Mouse (Mus musculus): ENCODE measurements around the gene Wnt2b. TPM values are rescaled to one million over a fixed set of nuclear protein-coding genes. Genes with fewer than 3 reads are reported as not detected.

Gene Wnt2b
- total RNA-seq (2021) = under 1 TPM; 0.31 to 0.46 TPM
- long read RNA-seq, experiment 1 = 0 reads
- long read RNA-seq, experiment 2 = 0 reads

- peak; percentile 33 for DNase-seq
Measured at GRCm38 (mm10) chr3:104961066-104962059, at the start of gene Wnt2b. Wnt2b (minus strand) TSS chr3:104961921.

GRCm38 (mm10) chr3:105010681-105011339 lies 49.1 kb upstream of the Wnt2b start:
- no peak for DNase-seq

- DNase-seq = no peak
Measured at GRCm38 (mm10) chr3:105008070-105008469, 46.3 kb upstream of the Wnt2b start.

GRCm38 (mm10) chr3:105006101-105006500 lies 44.4 kb upstream of the Wnt2b start:
- DNase-seq = no peak

GRCm38 (mm10) chr3:105005561-105006065 lies 43.9 kb upstream of the Wnt2b start:
- DNase-seq = no peak

- DNase-seq = no peak
Measured at GRCm38 (mm10) chr3:105005011-105005410, 43.3 kb upstream of the Wnt2b start.

GRCm38 (mm10) chr3:105003960-105004463 lies 42.3 kb upstream of the Wnt2b start:
- DNase-seq = peak; percentile 33

GRCm38 (mm10) chr3:105001374-105001773 lies 39.7 kb upstream of the Wnt2b start:
- DNase-seq = no peak

- no peak for DNase-seq
Measured at GRCm38 (mm10) chr3:105000561-105000960, 38.8 kb upstream of the Wnt2b start.

GRCm38 (mm10) chr3:104997563-104997962 lies 35.8 kb upstream of the Wnt2b start:
- DNase-seq = no peak

- no peak for DNase-seq
Measured at GRCm38 (mm10) chr3:104995707-104996106, 34.0 kb upstream of the Wnt2b start.

- DNase-seq = no peak
Measured at GRCm38 (mm10) chr3:104994415-104994841, 32.7 kb upstream of the Wnt2b start.

- no peak for DNase-seq
Measured at GRCm38 (mm10) chr3:104993800-104994199, 32.1 kb upstream of the Wnt2b start.

GRCm38 (mm10) chr3:104992709-104993388 lies 31.1 kb upstream of the Wnt2b start:
- peak; percentile 81 for DNase-seq

- no peak for DNase-seq
Measured at GRCm38 (mm10) chr3:104991703-104992102, 30.0 kb upstream of the Wnt2b start.

GRCm38 (mm10) chr3:104987884-104988283 lies 26.2 kb upstream of the Wnt2b start:
- no peak for DNase-seq

GRCm38 (mm10) chr3:104979735-104980134 lies 18.0 kb upstream of the Wnt2b start:
- no peak for DNase-seq

- DNase-seq = peak; percentile 86
Measured at GRCm38 (mm10) chr3:104967548-104968300, 6.0 kb upstream of the Wnt2b start.

- no peak for DNase-seq
Measured at GRCm38 (mm10) chr3:104965991-104966554, 4.4 kb upstream of the Wnt2b start.

- DNase-seq = no peak
Measured at GRCm38 (mm10) chr3:104965070-104965855, 3.5 kb upstream of the Wnt2b start.

Data from gastrocnemius, postnatal 25 days (tissue).